ENCODE assay signal across 17 mouse cellular contexts in genomic region chr15:67048148-67048547, GRCm38 (mm10).
DNase-seq lines count a peak whose midpoint lies in the region; ATAC-seq lines count a peak whose summit lies in the region.
"Had no signal": no experiment of that assay in that cellular context is flagged by ENCODE, and none has a peak within 500 bp of the region (broad histone marks: within the 10 kb centered on the region; RNA-seq: fewer than 3 reads in every experiment).

No protein-coding gene starts in this region.

- ATAC-seq in liver, embryonic 13.5 days (ENCODE audit: low read depth) = peak; percentile 41
- ATAC-seq in liver, embryonic 12.5 days = no peak
- ATAC-seq in neutrophil, adult 5-6 weeks (ENCODE audit: extremely low read depth, insufficient number of reproducible peaks, low FRiP score, poor library complexity, severe bottlenecking) = peak; percentile 63

- DNase-seq in liver, embryonic 13.5 days = no peak
- peak; percentile 91 for DNase-seq in gonadal fat pad, adult 2 months (ENCODE audit: low read depth)
- DNase-seq in lung, postnatal 25 days (ENCODE audit: low spot score) = peak; percentile 42
- no peak for DNase-seq in kidney, adult 9 months
- no peak for DNase-seq in left cerebral cortex, postnatal 10 days (ENCODE audit: extremely low spot score in 1 of 2, low spot score in 2 of 2)
- DNase-seq: cerebellum, adult 18-20 months; heart, adult 2 months; heart, postnatal 10 days; kidney, adult 2 months had no signal

- H3K27ac ChIP-seq in liver, embryonic 13.5 days = no peak overlapping the region
- no peak overlapping the region for H3K27ac ChIP-seq in liver, embryonic 12.5 days
- H3K27ac ChIP-seq: embryonic facial prominence, embryonic 13.5 days; heart, adult 2 months; hindbrain, embryonic 14.5 days; limb, embryonic 13.5 days; stomach, embryonic 15.5 days had no signal

- WGBS in liver, embryonic 13.5 days (ENCODE audit: insufficient replicate concordance) = 76% methylated on average over 5 of the region's 5 CpGs
- whole genome bisulfite sequencing in liver, embryonic 12.5 days (ENCODE audit: insufficient replicate concordance) = 86% methylated on average over 5 of the region's 5 CpGs

- intact Hi-C loops in left cerebral cortex, postnatal 10 days (cut with DNase I) = no loop called here

- H3K9me3 ChIP-seq in liver, embryonic 13.5 days (replicated peaks) = no peaks in the 10 kb centered on the region
- no peaks in the 10 kb centered on the region for H3K9me3 ChIP-seq in liver, embryonic 12.5 days (replicated peaks)
- H3K9me3 ChIP-seq: embryonic facial prominence, embryonic 13.5 days; limb, embryonic 13.5 days; stomach, embryonic 15.5 days had no signal

- H3K9ac ChIP-seq in liver, embryonic 13.5 days = no peak overlapping the region
- H3K9ac ChIP-seq in liver, embryonic 12.5 days = no peak overlapping the region
- H3K9ac ChIP-seq: embryonic facial prominence, embryonic 13.5 days; hindbrain, embryonic 14.5 days; limb, embryonic 13.5 days; stomach, embryonic 15.5 days had no signal

- H3K4me1 ChIP-seq in liver, embryonic 13.5 days (replicated peaks) = peaks cover 11% of the 10 kb centered on the region
- peaks cover 24% of the 10 kb centered on the region for H3K4me1 ChIP-seq in liver, embryonic 12.5 days

- no peaks in the 10 kb centered on the region for H3K27me3 ChIP-seq in liver, embryonic 13.5 days
- H3K27me3 ChIP-seq in liver, embryonic 12.5 days (replicated peaks) = no peaks in the 10 kb centered on the region
- H3K27me3 ChIP-seq: embryonic facial prominence, embryonic 13.5 days; limb, embryonic 13.5 days; Patski; stomach, embryonic 15.5 days had no signal

- H3K4me3 ChIP-seq in liver, embryonic 13.5 days (replicated peaks) = no peak overlapping the region
- no peak overlapping the region for H3K4me3 ChIP-seq in liver, embryonic 12.5 days
- H3K4me3 ChIP-seq: embryonic facial prominence, embryonic 13.5 days; heart, adult 2 months; limb, embryonic 13.5 days; stomach, embryonic 15.5 days had no signal

- H3K36me3 ChIP-seq in liver, embryonic 13.5 days = no peaks in the 10 kb centered on the region
- H3K36me3 ChIP-seq in liver, embryonic 12.5 days = no peaks in the 10 kb centered on the region
- H3K36me3 ChIP-seq: embryonic facial prominence, embryonic 13.5 days; limb, embryonic 13.5 days; stomach, embryonic 15.5 days had no signal

- H3K4me2 ChIP-seq in liver, embryonic 13.5 days = no peak overlapping the region
- no peak overlapping the region for H3K4me2 ChIP-seq in liver, embryonic 12.5 days
- H3K4me2 ChIP-seq: embryonic facial prominence, embryonic 13.5 days; hindbrain, embryonic 14.5 days; limb, embryonic 13.5 days; midbrain, embryonic 11.5 days; stomach, embryonic 15.5 days had no signal

Comparison
In these comparisons a context has a peak if more than half of its experiments do, and no peak if none do; other contexts are left out.
1. DNase-seq: peak in gonadal fat pad, adult 2 months (single experiment) and lung, postnatal 25 days (single experiment); none in liver, embryonic 13.5 days (single experiment), kidney, adult 9 months (single experiment) and left cerebral cortex, postnatal 10 days (0 of 2).